Mouse (Mus musculus): ENCODE results near the gene Ranbp17.

DNA sequence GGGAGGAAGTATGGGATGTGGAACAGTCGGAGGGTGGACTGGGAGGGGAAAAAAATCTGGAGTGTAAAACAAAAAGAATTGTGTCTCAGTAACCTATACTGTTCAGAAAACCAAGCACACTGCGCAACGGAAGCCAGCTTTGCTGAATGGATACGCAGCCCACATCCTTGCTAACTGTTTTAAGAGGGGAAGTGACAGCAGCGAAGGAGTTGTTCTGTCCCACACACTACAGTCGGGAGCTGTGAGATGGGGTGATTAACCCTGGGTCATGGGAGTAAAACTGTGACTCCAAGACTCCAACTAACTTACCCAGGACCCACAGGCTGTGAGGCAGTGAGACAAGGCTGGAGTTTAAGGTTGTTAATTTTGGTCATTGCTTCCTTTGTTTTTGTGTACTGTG is 219.5 kb downstream of the Ranbp17 start:
- TF ChIP-seq POLR2A (IDR thresholded peaks at IDR 0.05; ENCODE audit: borderline replicate concordance, extremely low read depth, insufficient read depth, insufficient read length, poor library complexity, severe bottlenecking), result no peak
- TF ChIP-seq CTCF (IDR thresholded peaks at IDR 0.05; ENCODE audit: borderline replicate concordance, extremely low read depth, insufficient read depth, insufficient read length), result no peak
